Mouse (Mus musculus): ENCODE results near the gene Itga7. TPM values are rescaled to one million over a fixed set of nuclear protein-coding genes. Genes with fewer than 3 reads are reported as not detected.

The Itga7 gene
- polyA plus RNA-seq, 1 experiment from 2014 or later, result 0.43 TPM

- peak; percentile 35; the same call in 1 of the 2 replicates for ATAC-seq (replicated peaks; ENCODE audit: insufficient number of reproducible peaks, low FRiP score, low TSS enrichment)
- no peaks in the 10 kb centered on the region for H3K27me3 ChIP-seq (ENCODE audit: control insufficient read depth, insufficient read depth, low read length)
- H3K4me2 ChIP-seq, result no peak overlapping the region
- H3K27ac ChIP-seq (ENCODE audit: low read depth, low read length), result no peak overlapping the region
- WGBS (ENCODE audit: insufficient replicate concordance), result 70% methylated on average over 4 of the region's 4 CpGs
- H3K9me3 ChIP-seq (replicated peaks; ENCODE audit: control insufficient read depth, low read length), result no peaks in the 10 kb centered on the region
- no peaks in the 10 kb centered on the region for H3K4me1 ChIP-seq (ENCODE audit: control insufficient read depth, insufficient read depth, low read length)
- no peaks in the 10 kb centered on the region for H3K36me3 ChIP-seq (ENCODE audit: control insufficient read depth, insufficient read depth, low read length)
- no peak overlapping the region for H3K9ac ChIP-seq (ENCODE audit: low read depth, low read length)
- no peak overlapping the region for H3K4me3 ChIP-seq (ENCODE audit: low read depth, low read length)
Measured at GRCm38 (mm10) chr10:128996523-128997040, 63.0 kb downstream of the Itga7 start.

- H3K27ac ChIP-seq (ENCODE audit: low read depth, low read length), result no peak overlapping the region
- no peak overlapping the region for H3K4me3 ChIP-seq (ENCODE audit: low read depth, low read length)
- no peak overlapping the region for H3K4me2 ChIP-seq
- WGBS (ENCODE audit: insufficient replicate concordance), result 62% methylated on average over 14 of the region's 14 CpGs
- H3K27me3 ChIP-seq (ENCODE audit: control insufficient read depth, insufficient read depth, low read length), result no peaks in the 10 kb centered on the region
- H3K36me3 ChIP-seq (ENCODE audit: control insufficient read depth, insufficient read depth, low read length), result no peaks in the 10 kb centered on the region
- ATAC-seq (replicated peaks; ENCODE audit: insufficient number of reproducible peaks, low FRiP score, low TSS enrichment), result no peak
- H3K4me1 ChIP-seq (ENCODE audit: control insufficient read depth, insufficient read depth, low read length), result no peaks in the 10 kb centered on the region
- 0 out of 2 replicates have a peak, but pooled peaks cover 6% of the 10 kb centered on the region for H3K9me3 ChIP-seq (replicated peaks; ENCODE audit: control insufficient read depth, low read length)
- H3K9ac ChIP-seq (ENCODE audit: low read depth, low read length), result no peak overlapping the region
Measured at GRCm38 (mm10) chr10:129004032-129004920, 70.7 kb downstream of the Itga7 start.

Other genes with a start within 250 kb of the Itga7 start
- 51.3 and 64.5 TPM in 2 replicates for gene Rab5b, start 237.6 kb upstream of the Itga7 start, polyA plus RNA-seq (2014; fragmentation: Nextera tagmentation; extraction: Ambion mirVana)
- 0.96 and 1.5 TPM in 2 replicates for gene Pmel, start 229.6 kb upstream of the Itga7 start, polyA plus RNA-seq (2014; fragmentation: Nextera tagmentation; extraction: Ambion mirVana)
- gene Cdk2, start 228.8 kb upstream of the Itga7 start, polyA plus RNA-seq (2014; fragmentation: Nextera tagmentation; extraction: Ambion mirVana), result 91.1 and 98.5 TPM in 2 replicates
- gene Dgka, start 189.0 kb upstream of the Itga7 start, polyA plus RNA-seq (2014; fragmentation: Nextera tagmentation; extraction: Ambion mirVana), result 5.6 and 5.9 TPM in 2 replicates
- gene Pym1, start 185.9 kb upstream of the Itga7 start, polyA plus RNA-seq (2014; fragmentation: Nextera tagmentation; extraction: Ambion mirVana), result 25.4 and 27.2 TPM in 2 replicates
- gene Mmp19, start 142.9 kb upstream of the Itga7 start, polyA plus RNA-seq (2014; fragmentation: Nextera tagmentation; extraction: Ambion mirVana), result 0.49 and 0.57 TPM in 2 replicates
- 28.7 and 37.0 TPM in 2 replicates for gene Dnajc14, start 129.8 kb upstream of the Itga7 start, polyA plus RNA-seq (2014; fragmentation: Nextera tagmentation; extraction: Ambion mirVana)
- gene Tmem198b, start 129.4 kb upstream of the Itga7 start, polyA plus RNA-seq (2014; fragmentation: Nextera tagmentation; extraction: Ambion mirVana), result 15.0 and 18.2 TPM in 2 replicates
- 204 and 210 TPM in 2 replicates for gene Sarnp, start 116.5 kb upstream of the Itga7 start, polyA plus RNA-seq (2014; fragmentation: Nextera tagmentation; extraction: Ambion mirVana)
- gene Ormdl2, start 112.2 kb upstream of the Itga7 start, polyA plus RNA-seq (2014; fragmentation: Nextera tagmentation; extraction: Ambion mirVana), result 50.7 and 60.3 TPM in 2 replicates
- 4.1 and 4.5 TPM in 2 replicates for gene Gdf11, start 42.1 kb upstream of the Itga7 start, polyA plus RNA-seq (2014; fragmentation: Nextera tagmentation; extraction: Ambion mirVana)
- gene Cd63, start 32.8 kb upstream of the Itga7 start, polyA plus RNA-seq (2014; fragmentation: Nextera tagmentation; extraction: Ambion mirVana), result 296 and 306 TPM in 2 replicates
- 6.1 and 8.1 TPM in 2 replicates for gene Rdh5, start 10.9 kb upstream of the Itga7 start, polyA plus RNA-seq (2014; fragmentation: Nextera tagmentation; extraction: Ambion mirVana)
- 195 and 206 TPM in 2 replicates for gene Bloc1s1, start 9.8 kb upstream of the Itga7 start, polyA plus RNA-seq (2014; fragmentation: Nextera tagmentation; extraction: Ambion mirVana)
- gene Mettl7b, start 27.2 kb downstream of the Itga7 start, polyA plus RNA-seq (2014; fragmentation: Nextera tagmentation; extraction: Ambion mirVana), result not detected in 2 replicates
- gene Olfr9, start 55.6 kb downstream of the Itga7 start, polyA plus RNA-seq (2014; fragmentation: Nextera tagmentation; extraction: Ambion mirVana), result not detected in 2 replicates
- not detected in 2 replicates for gene Olfr763, start 77.0 kb downstream of the Itga7 start, polyA plus RNA-seq (2014; fragmentation: Nextera tagmentation; extraction: Ambion mirVana)
- not detected in 2 replicates for gene Olfr764-ps1, start 106.1 kb downstream of the Itga7 start, polyA plus RNA-seq (2014; fragmentation: Nextera tagmentation; extraction: Ambion mirVana)
- not detected in 2 replicates for gene Olfr765, start 116.2 kb downstream of the Itga7 start, polyA plus RNA-seq (2014; fragmentation: Nextera tagmentation; extraction: Ambion mirVana)
- gene Olfr766-ps1, start 135.2 kb downstream of the Itga7 start, polyA plus RNA-seq (2014; fragmentation: Nextera tagmentation; extraction: Ambion mirVana), result not detected in 2 replicates
- not detected in 2 replicates for gene Olfr767, start 149.1 kb downstream of the Itga7 start, polyA plus RNA-seq (2014; fragmentation: Nextera tagmentation; extraction: Ambion mirVana)
- not detected in 2 replicates for gene Olfr768, start 165.6 kb downstream of the Itga7 start, polyA plus RNA-seq (2014; fragmentation: Nextera tagmentation; extraction: Ambion mirVana)
- not detected in 2 replicates for gene Olfr769, start 184.0 kb downstream of the Itga7 start, polyA plus RNA-seq (2014; fragmentation: Nextera tagmentation; extraction: Ambion mirVana)
- gene Olfr770, start 205.2 kb downstream of the Itga7 start, polyA plus RNA-seq (2014; fragmentation: Nextera tagmentation; extraction: Ambion mirVana), result not detected in 2 replicates
- not detected in 2 replicates for gene Olfr771, start 230.9 kb downstream of the Itga7 start, polyA plus RNA-seq (2014; fragmentation: Nextera tagmentation; extraction: Ambion mirVana)
- not detected in 2 replicates for gene Olfr772, start 244.1 kb downstream of the Itga7 start, polyA plus RNA-seq (2014; fragmentation: Nextera tagmentation; extraction: Ambion mirVana)

Data from heart, embryonic 11.5 days (tissue).